Mouse (Mus musculus) spleen, adult 2 months (tissue): Measurements from ENCODE around the gene Tacc2.

ENCODE experiments used
- CTCF ChIP-seq: fragments of 200-500 bp; IDR thresholded peaks from 2 replicates; pipeline ENCODE4 v1.5.1; 2011; ENCODE audit warnings: mild to moderate bottlenecking, inconsistent platforms; ENCODE audit not compliant: insufficient read depth, insufficient read length, insufficient replicate concordance; ENCODE audit errors: extremely low read depth
- POLR2A ChIP-seq: fragments of 200-500 bp; IDR thresholded peaks from 2 replicates; pipeline ENCODE4 v1.6.1; 2011; ENCODE audit warnings: low read depth, low read length, inconsistent platforms

DNA sequence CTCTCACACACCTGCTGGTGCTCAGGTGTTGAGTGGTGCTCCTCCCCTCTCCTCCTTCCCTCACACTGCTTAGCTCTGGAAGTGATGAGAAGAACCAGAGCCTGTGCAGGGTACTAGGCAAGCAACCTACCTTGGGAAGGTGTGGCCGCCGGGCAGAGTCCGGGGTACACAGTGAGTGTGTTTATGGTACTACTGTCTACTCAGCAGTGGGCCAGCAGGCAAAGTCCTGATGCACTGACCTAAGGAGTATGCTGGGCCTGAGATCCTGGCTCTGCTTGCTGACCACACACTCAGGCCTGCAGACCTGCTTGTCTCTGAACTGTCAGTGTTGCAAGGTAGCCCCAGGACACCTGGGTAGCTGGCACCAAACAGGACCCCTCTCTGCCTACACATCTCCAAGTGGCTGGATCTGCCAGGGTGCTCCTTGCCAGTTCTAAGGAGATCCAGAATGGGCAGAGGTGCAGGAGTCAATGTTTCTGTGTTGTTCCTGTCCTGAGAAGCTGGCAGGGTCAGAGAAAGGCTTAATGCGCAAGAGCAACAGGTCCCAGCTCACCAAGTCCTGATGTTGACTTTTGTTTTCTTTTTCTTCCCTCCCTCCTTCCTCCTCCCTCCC, 57.1 kb downstream of the Tacc2 start:
- TF ChIP-seq POLR2A (no peak), CTCF (no peak)
